Mouse (Mus musculus) CH12.LX (cell line): ENCODE measurements around the gene Rp9. TPM values are rescaled to one million over a fixed set of nuclear protein-coding genes. Genes with fewer than 3 reads are reported as not detected.

Experiments used
- DNase-seq: peaks from one replicate; pipeline ENCODE4 v3.0.0-alpha.2; 2013; ENCODE audit errors: extremely low read depth
- H3K27ac ChIP-seq: 2 replicates; pipeline ENCODE4 v1.5.1; 2012; ENCODE audit warnings: low read depth, mild to moderate bottlenecking, control low read depth, moderate library complexity; ENCODE audit not compliant: insufficient read depth
- H3K27me3 ChIP-seq: replicated peaks from 2 replicates; pipeline ENCODE3; 2012; ENCODE audit warnings: inconsistent platforms
- H3K36me3 ChIP-seq, 2 experiments: replicated peaks in 1 of 2; 2 replicates each; pipeline versions ENCODE3 to v1.6.1; 2012; ENCODE audit warnings: inconsistent platforms in 1 of 2, low read length in 1 of 2, mild to moderate bottlenecking in 1 of 2, mixed read lengths in 1 of 2, moderate library complexity in 1 of 2; ENCODE audit not compliant: control insufficient read depth in 1 of 2, insufficient read depth in 1 of 2
- H3K4me1 ChIP-seq, 2 experiments: 2 replicates each; pipeline ENCODE4 v1.6.1; 2012; ENCODE audit warnings: inconsistent platforms in 1 of 2, moderate library complexity in 1 of 2; ENCODE audit not compliant: insufficient read depth in 2 of 2, control insufficient read depth in 1 of 2
- H3K4me2 ChIP-seq: 2 replicates; pipeline ENCODE4 v1.6.1; 2012; ENCODE audit warnings: low read depth, mild to moderate bottlenecking, control low read depth; ENCODE audit not compliant: poor library complexity, insufficient read depth, severe bottlenecking
- H3K4me3 ChIP-seq, 3 experiments: fragments of 150-350 bp in 1 of 3; sonication (generic) in 1 of 3; replicated peaks in 1 of 3; 2 replicates each; pipeline versions ENCODE3 to v1.5.1; 2011 to 2012; ENCODE audit warnings: low read depth in 2 of 3, low read length in 2 of 3, mild to moderate bottlenecking in 2 of 3, moderate library complexity in 2 of 3, control low read depth in 1 of 3, improper control_type of control experiment in 1 of 3, inconsistent platforms in 1 of 3, mixed read lengths in 1 of 3; ENCODE audit not compliant: poor library complexity in 1 of 3
- H3K79me2 ChIP-seq: replicated peaks from 2 replicates; pipeline ENCODE4 v1.6.1; 2012; ENCODE audit warnings: mild to moderate bottlenecking, moderate library complexity; ENCODE audit not compliant: control insufficient read depth, poor library complexity, insufficient read depth, severe bottlenecking; ENCODE audit errors: extremely low read depth
- H3K9ac ChIP-seq: 2 replicates; pipeline ENCODE4 v1.6.1; 2012; ENCODE audit warnings: low read depth, mild to moderate bottlenecking, control low read depth, moderate library complexity; ENCODE audit not compliant: insufficient read depth
- H3K9me3 ChIP-seq: replicated peaks from 2 replicates; pipeline ENCODE3; 2012; ENCODE audit warnings: low read length, inconsistent platforms, mixed read lengths
- CHD1 ChIP-seq: IDR thresholded peaks from 2 replicates; pipeline ENCODE4 v1.6.1; 2012; ENCODE audit warnings: low read depth, low read length, improper control_type of control experiment, inconsistent platforms
- CHD2 ChIP-seq: IDR thresholded peaks from 2 replicates; pipeline ENCODE4 v1.6.1; 2011; ENCODE audit warnings: low read length, improper control_type of control experiment
- CTCF ChIP-seq, 2 experiments: IDR thresholded peaks in 1 of 2; conservative IDR thresholded peaks in 1 of 2; 2 replicates each; pipeline ENCODE4 v1.5.1; 2011 to 2012; ENCODE audit warnings: low read depth in 2 of 2, low read length in 2 of 2, improper control_type of control experiment in 1 of 2, inconsistent platforms in 1 of 2, mild to moderate bottlenecking in 1 of 2, moderate library complexity in 1 of 2
- EP300 ChIP-seq: IDR thresholded peaks from 2 replicates; pipeline ENCODE4 v1.6.1; 2011; ENCODE audit warnings: low read length, improper control_type of control experiment
- JUND ChIP-seq: conservative IDR thresholded peaks from 2 replicates; pipeline ENCODE4 v1.6.1; 2011; ENCODE audit warnings: low read depth, low read length, improper control_type of control experiment
- MEF2A ChIP-seq: IDR thresholded peaks from 2 replicates; pipeline ENCODE4 v1.6.1; 2014; ENCODE audit warnings: low read depth, mild to moderate bottlenecking, inconsistent platforms, low read length, improper control_type of control experiment, borderline replicate concordance
- MXI1 ChIP-seq: IDR thresholded peaks from 2 replicates; pipeline ENCODE4 v1.6.1; 2011; ENCODE audit warnings: mild to moderate bottlenecking, low read depth, low read length, improper control_type of control experiment
- NELFE ChIP-seq: IDR thresholded peaks from 2 replicates; pipeline ENCODE4 v1.6.1; 2011; ENCODE audit warnings: low read depth, low read length, improper control_type of control experiment
- NRF1 ChIP-seq: IDR thresholded peaks from 2 replicates; pipeline ENCODE4 v1.6.1; 2014; ENCODE audit warnings: low read depth, mild to moderate bottlenecking, inconsistent platforms, low read length, improper control_type of control experiment, moderate library complexity
- POLR2A ChIP-seq: IDR thresholded peaks from 2 replicates; pipeline ENCODE4 v1.6.1; 2011; ENCODE audit warnings: low read depth, mild to moderate bottlenecking, improper control_type of control experiment, low read length
- POLR2AphosphoS2 ChIP-seq: IDR thresholded peaks from 2 replicates; pipeline ENCODE4 v1.6.1; 2011; ENCODE audit warnings: low read depth, low read length, improper control_type of control experiment
- RAD21 ChIP-seq: IDR thresholded peaks from 2 replicates; pipeline ENCODE4 v1.6.1; 2011; ENCODE audit warnings: low read depth, mild to moderate bottlenecking, low read length, improper control_type of control experiment, moderate library complexity
- RCOR1 ChIP-seq: conservative IDR thresholded peaks from 2 replicates; pipeline ENCODE4 v1.6.1; 2012; ENCODE audit warnings: low read depth, mild to moderate bottlenecking, inconsistent platforms, low read length, improper control_type of control experiment
- SIN3A ChIP-seq: IDR thresholded peaks from 2 replicates; pipeline ENCODE4 v1.6.1; 2012; ENCODE audit warnings: low read length, improper control_type of control experiment, inconsistent platforms
- SMC3 ChIP-seq: IDR thresholded peaks from 2 replicates; pipeline ENCODE4 v1.6.1; 2011; ENCODE audit warnings: low read depth, low read length, improper control_type of control experiment
- TCF12 ChIP-seq: IDR thresholded peaks from 2 replicates; pipeline ENCODE4 v1.6.1; 2014; ENCODE audit warnings: low read depth, mild to moderate bottlenecking, inconsistent platforms, low read length, improper control_type of control experiment
- USF2 ChIP-seq: conservative IDR thresholded peaks from 2 replicates; pipeline ENCODE4 v1.6.1; 2011; ENCODE audit warnings: low read depth, low read length, improper control_type of control experiment
- ZC3H11A ChIP-seq: IDR thresholded peaks from 2 replicates; pipeline ENCODE4 v1.6.1; 2012; ENCODE audit warnings: low read depth, mild to moderate bottlenecking, inconsistent platforms, low read length, improper control_type of control experiment
- ZKSCAN1 ChIP-seq: IDR thresholded peaks from 2 replicates; pipeline ENCODE4 v1.6.1; 2012; ENCODE audit warnings: low read depth, inconsistent platforms, low read length, improper control_type of control experiment, borderline replicate concordance
- ZMIZ1 ChIP-seq: IDR thresholded peaks from 2 replicates; pipeline ENCODE4 v1.6.1; 2012; ENCODE audit warnings: low read depth, mild to moderate bottlenecking, inconsistent platforms, low read length, improper control_type of control experiment
- dilution Hi-C: fragments of 300-500 bp; cut with MboI; formaldehyde crosslinking; loops from 2 replicates; pipeline ENCODE4 v1.14.3; 2020; ENCODE audit warnings: low sequenced_read_pairs; ENCODE audit not compliant: extremely low pct_unique_long_range_greater_than_20kb, extremely low pct_ligation_motif_present
- in situ Hi-C: fragments of 300-500 bp; cut with MboI; formaldehyde crosslinking; loops from 3 replicates; pipeline ENCODE4 v1.14.3; 2019; ENCODE audit warnings: low sequenced_read_pairs, low pct_ligation_motif_present, low pct_unique_long_range_greater_than_20kb, mixed read lengths
- polyA plus RNA-seq: library from polyadenylated mRNA; unstranded; fragments of >175 nt; gene quantifications from 2 replicates; pipeline ENCODE4 v1.2.1, GENCODE M21; 2012; ENCODE audit warnings: low read depth; ENCODE audit not compliant: insufficient read length
- total RNA-seq, 2 experiments: library from RNA; depleted of rRNA; stranded (reverse); fragments of 300-350 nt in 1 of 2; fragments of >200 nt in 1 of 2; gene quantifications; 2 replicates each; pipeline ENCODE4 v1.2.3; 2012 to 2014

The Rp9 gene
- total and polyA plus RNA-seq, 3 experiments: 64.2 to 86.9 (median 85.0) TPM

DNA sequence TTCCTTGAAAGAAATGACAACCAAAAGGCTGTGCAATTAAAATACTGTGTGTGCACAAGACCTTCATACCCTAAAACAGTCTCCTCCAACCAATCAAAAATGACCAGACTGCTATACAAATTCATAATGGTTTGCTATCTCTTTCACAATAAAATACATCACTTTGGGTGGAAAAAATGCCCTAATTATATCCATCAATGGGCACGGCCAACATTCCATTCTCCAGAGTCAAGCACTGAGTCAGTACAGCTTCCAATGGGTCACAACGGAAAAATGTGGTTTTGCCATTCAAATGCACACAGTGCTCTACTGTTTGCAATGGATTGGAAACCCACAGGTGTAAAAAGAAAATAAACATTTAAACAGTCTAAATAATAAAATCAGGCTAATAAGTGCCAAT lies 83.7 kb downstream of the Rp9 start:
- in situ Hi-C loops: no loop called here
- Histone ChIP-seq H3K9me3 (no peaks in the 10 kb centered on the region), H3K9ac (peak overlapping the region; percentile 4; the same call in 1 of the 2 replicates), H3K4me3 (no peak overlapping the region), H3K27me3 (no peaks in the 10 kb centered on the region), H3K27ac (no peak overlapping the region), H3K4me2 (peak overlapping the region; percentile 56), H3K79me2 (peaks cover 55% of the 10 kb centered on the region), H3K4me1 (peaks cover 0 to 28% of the 10 kb centered on the region in 2 experiments; a peak in 2 of 4 replicates), H3K36me3 (peaks cover 3 to 28% of the 10 kb centered on the region in 2 experiments)
- TF ChIP-seq ZMIZ1 (no peak), NRF1 (no peak), EP300 (peak; percentile 45; the same call in 1 of the 2 replicates), POLR2AphosphoS2 (no peak), POLR2A (no peak), MEF2A (no peak)
- DNase-seq: peak; percentile 12
- dilution Hi-C loops: no loop called here

DNA sequence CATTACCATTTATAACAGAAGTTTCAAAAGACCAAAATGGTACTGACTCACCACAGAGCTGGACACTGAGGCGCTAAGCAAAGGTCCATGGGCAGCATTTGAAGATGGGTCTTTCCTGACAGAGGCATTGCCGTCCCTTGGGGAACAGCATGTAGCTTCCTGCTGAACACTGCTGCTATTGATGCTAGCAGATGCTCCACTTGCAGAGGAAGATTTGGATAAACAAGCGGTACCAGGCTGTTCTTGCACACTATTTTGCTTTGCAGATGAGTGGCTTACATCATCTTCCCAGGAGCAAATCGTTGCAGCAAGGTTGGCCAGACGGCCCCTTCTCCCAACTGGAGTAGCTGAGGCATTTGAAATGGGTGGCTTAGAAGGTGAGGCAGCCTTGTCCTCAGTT lies 93.5 kb downstream of the Rp9 start:
- Histone ChIP-seq H3K36me3 (peaks cover 62 to 82% of the 10 kb centered on the region in 2 experiments), H3K79me2 (peaks cover 2% of the 10 kb centered on the region)
- dilution Hi-C loops: no loop called here

GRCm38 (mm10) chr9:22372760-22373159 lies 96.8 kb downstream of the Rp9 start:
- peak; percentile 35 for DNase-seq
- H3K27ac ChIP-seq: no peak overlapping the region
- H3K4me2 ChIP-seq: no peak overlapping the region
- peaks cover 2% of the 10 kb centered on the region; the same call in 1 of the 2 replicates for H3K79me2 ChIP-seq
- H3K4me1 ChIP-seq: peaks cover 4 to 10% of the 10 kb centered on the region in 2 experiments; a peak in 3 of 4 replicates
- peaks cover 60 to 83% of the 10 kb centered on the region in 2 experiments for H3K36me3 ChIP-seq
- in situ Hi-C loops (no loop called here), dilution Hi-C loops (no loop called here)
- H3K9ac ChIP-seq: no peak overlapping the region
- no peaks in the 10 kb centered on the region for H3K27me3 ChIP-seq
- TF ChIP-seq RAD21: peak; percentile 17
- peak; percentile 24 to 38; a peak in 3 of 4 replicates for TF ChIP-seq CTCF (conservative IDR thresholded peaks at IDR 0.05 in 1 of 2, IDR thresholded peaks at IDR 0.05 in 1 of 2; ENCODE audit: low read depth in 2 of 2, low read length in 2 of 2)
- peak; percentile 8; the same call in 1 of the 2 replicates for TF ChIP-seq SMC3
- TF ChIP-seq CHD2: no peak
- no peaks in the 10 kb centered on the region for H3K9me3 ChIP-seq
- H3K4me3 ChIP-seq: no peak overlapping the region

More for the DNA sequence above, 93.5 kb downstream of the Rp9 start:
- Histone ChIP-seq H3K4me2 (no peak overlapping the region), H3K9ac (no peak overlapping the region), H3K4me1 (peaks cover 4 to 10% of the 10 kb centered on the region in 2 experiments; a peak in 3 of 4 replicates), H3K9me3 (no peaks in the 10 kb centered on the region), H3K4me3 (no peak overlapping the region), H3K27ac (no peak overlapping the region), H3K27me3 (no peaks in the 10 kb centered on the region)
- TF ChIP-seq MXI1: no peak
- TF ChIP-seq RCOR1: no peak
- TF ChIP-seq NELFE: no peak
- TF ChIP-seq CHD1: no peak
- no peak for TF ChIP-seq CHD2
- TF ChIP-seq ZKSCAN1: no peak
- TF ChIP-seq ZC3H11A: no peak
- no peak for TF ChIP-seq POLR2A
- no peak for TF ChIP-seq TCF12
- no peak for TF ChIP-seq SIN3A
- no peak for TF ChIP-seq JUND
- no peak for TF ChIP-seq USF2
- peak; percentile 24 for DNase-seq
- in situ Hi-C loops: no loop called here
